Mouse (Mus musculus) cerebellum, adult 8-10 months (tissue): ENCODE measurements around the gene 2310022A10Rik.

Experiments used
- DNase-seq: peaks from one replicate; pipeline ENCODE4 v3.0.0; 2022

Gene 2310022A10Rik

DNA sequence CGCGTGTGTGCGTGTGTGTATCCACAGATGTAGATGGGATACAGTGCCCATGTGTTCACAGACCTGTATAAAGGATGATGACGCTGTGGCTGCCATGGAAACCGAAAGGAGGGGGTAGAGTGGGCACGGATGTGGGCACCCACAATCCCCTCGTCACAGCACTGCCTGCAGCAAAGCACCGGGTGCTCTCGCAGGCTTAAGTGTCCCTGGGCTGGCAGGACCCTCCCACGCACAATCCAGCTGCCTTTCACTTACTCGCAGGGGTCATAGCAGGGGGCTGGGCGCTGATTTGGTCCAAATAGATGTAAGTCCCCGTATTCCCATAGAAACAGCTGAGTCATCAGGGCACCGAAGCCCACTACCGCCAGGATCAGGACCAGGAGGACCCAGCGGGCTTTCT is 11.6 kb upstream of the 2310022A10Rik start:
- no peak for DNase-seq

DNA sequence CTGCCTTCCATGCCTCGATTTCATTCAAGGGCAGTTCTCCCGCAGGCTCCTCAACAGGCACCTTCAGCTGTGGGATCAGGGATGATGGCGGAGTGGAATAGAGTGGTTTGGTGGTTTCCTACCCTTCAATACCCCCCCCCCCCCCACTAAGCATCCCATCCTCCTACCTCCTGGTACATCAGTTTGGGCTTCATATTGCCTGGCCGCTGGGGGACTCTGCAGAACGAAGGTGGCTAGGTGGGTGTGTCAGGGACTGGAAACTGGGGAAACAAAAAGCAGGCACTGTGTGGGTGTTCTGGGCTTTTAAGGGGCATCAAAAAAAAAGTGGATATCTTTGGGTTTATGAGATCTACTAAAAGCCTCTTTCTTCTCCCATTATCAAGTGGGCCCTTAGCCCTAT is 11.1 kb upstream of the 2310022A10Rik start:
- DNase-seq: no peak

DNA sequence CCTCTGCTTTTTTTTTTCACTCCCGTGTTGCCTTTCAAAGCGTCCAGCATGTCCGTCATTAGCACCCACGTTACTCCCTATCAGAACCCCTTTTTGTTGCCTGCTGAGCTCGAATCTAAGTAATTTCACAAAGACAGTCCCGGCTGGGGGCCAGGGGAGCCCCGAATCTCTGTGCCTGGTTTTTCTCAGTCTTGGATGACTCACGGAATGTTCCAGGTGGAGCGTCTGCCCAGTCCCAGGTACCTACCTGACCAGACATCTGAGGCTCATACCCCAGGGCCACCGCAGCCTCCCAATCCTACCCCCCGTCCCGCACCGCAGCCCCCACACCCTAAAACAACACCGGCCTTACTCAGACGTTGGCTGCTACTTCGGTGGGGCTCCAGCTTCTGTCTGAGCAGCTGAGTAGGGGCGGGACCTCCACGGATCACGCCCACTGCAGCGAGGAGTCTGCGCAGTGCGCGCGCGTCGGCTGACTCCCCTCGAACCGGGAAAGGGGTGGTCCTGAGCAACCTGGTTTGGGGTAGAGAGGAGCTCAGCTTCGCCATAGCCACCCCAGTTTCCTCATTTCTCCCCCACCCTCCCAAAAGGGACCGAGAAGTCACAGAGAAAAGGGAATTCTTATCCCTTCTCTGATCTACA is 10.5 kb upstream of the 2310022A10Rik start:
- peak; percentile 81 for DNase-seq

DNA sequence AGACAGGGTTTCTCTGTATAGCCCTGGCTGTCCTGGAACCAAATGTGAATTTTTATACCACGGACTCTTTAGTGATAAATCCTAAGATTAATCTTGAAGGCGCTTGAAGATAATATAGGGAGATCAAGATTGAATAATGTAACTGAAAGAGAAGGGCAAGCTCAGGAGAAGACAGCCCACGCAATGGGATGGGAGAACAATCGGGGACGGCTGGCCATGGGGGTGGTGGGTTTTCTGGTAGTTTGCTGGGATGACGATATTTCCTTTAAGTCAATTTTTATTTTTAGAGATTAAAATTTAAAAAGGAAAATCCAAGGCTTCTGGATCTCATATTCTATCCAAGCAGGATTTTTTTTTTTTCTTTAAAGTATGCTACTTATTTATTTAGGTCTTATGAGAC is 10.0 kb upstream of the 2310022A10Rik start:
- DNase-seq: no peak

DNA sequence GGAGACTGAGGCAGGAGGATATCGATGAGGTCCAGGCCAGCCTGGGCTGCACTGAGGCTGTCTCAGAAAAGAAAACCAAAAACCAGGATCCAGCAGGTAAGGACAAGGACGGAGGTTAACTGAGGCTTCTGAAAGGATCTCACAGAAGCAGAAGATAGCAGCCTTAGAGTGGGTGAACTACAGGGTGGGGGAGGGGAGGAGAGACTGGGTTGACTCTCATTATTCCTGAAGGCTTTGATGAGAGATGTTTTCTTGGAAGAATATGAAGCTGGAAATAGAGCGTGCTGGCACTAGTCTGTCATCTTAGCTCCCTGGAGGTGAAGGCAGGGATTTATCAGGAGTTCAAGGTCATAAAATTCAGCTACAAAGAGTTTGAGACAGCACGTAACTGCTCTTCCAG is 9.2 kb upstream of the 2310022A10Rik start:
- no peak for DNase-seq

DNA sequence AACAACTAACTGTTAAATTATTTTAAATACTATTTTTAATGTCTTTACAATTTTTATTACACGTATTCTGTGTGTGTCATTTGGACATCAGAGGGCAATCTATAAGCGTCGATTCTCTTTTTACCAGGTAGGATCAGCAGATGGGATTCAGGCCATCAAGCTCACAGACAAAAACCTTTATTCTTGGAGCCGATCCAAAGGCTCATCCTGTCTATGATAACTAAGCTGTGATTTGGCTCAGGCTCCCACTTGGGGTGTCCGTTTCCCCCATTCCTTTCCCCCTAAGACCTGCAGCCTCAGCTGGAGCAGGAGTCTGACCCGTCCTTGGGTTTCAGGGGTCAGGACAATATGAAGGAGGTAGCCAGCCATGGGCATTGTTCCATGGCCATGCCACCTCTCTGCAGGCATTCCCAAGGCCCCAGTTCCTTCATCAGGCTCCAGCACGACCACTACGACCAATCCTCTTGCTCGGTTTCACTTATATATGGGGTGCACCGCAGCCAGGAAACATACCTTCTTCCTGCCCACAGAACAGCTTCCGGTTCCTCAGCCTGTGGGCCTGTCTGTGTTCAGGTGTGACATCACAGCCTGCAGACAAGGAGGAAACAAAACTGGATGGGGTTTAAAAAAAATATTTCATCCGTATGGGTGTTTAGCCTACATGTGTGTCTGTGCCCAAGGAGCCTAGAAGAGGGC is 8.2 kb upstream of the 2310022A10Rik start:
- DNase-seq: no peak

DNA sequence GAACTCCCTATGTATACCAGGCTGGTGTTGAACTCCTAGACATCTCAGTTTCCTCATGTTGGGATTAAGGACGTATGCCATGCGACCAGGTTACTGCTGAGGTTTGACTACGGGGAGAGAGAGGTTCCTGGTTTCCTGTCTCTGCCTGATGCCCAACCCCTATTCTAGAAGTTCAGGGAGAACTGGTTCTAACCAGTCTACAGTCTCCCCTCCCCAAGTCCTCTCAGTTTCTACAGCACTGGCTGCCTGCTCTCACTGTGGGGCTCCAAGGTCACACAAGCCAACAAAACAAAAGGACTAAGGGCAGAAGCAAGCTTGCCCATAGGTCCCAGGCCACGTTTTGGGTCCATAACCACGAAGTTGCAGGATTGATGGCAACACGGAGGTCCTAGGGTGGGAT is 3.4 kb upstream of the 2310022A10Rik start:
- DNase-seq: no peak

DNA sequence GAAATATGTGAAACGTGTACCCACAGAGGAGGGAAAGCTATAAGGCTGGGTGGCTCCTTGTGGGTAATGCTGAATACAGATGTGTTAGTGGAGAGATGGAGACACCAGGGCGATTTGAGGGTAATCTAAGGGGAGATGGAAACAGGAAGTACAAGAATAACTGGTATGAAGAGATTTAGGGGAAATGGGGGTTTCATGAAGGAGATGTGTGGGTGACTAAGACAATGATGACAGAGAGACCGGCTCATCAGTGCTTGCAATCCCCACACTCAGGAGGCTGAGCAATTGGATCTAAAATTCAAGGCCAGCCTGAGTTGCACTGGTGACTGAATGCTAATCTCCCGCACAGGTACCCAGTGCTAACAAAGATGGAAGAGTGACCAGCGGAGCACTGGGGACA is 963 bp upstream of the 2310022A10Rik start:
- DNase-seq: no peak

DNA sequence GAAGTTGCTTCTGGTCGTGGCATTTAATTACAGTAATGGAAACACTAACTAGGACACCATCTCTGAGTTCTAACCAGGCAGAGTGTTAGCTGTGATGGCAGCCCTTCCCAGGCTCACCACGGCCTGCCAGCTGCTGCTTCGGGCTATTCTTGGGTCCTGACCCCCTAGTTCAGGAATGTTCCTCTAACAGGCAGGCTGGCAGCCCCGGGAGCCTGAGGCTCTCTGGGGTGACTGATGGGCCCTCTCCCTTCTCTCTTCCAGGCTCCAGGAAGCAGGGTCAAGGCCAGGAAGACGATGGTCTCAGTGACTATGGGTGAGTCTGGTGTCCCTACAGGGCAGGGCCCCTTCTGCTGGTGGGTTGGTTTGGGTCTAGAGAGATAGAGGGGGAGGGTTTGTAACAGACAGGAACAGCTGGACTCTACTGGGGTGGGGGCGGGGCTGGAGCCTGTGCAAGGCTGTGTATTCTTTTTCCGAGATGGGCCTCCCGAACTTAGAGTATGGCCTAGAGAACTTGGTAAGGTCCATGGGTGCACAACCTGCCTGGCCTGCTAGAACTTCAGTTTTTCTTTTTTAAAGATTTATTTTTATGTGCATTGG is 7.4 kb downstream of the 2310022A10Rik start:
- no peak for DNase-seq

DNA sequence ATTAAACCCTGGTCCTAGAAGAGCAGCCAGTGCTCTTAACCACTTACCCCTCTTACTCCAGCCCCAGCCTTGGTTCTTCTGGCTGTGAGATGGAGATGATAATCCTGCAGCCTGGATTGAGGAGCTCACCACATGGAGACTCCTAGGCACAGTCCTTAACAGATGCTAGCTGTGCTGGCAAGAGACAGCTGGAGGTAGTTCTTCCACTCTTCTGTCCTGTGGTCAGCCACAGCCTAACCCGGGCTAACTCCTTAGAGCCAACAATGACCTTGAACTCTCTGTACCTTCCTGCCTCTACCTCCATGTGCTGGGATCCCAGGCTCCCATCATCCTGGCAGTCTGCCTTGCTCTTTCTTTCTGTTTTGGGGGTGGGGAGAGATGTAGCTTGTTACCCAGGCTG is 7.9 kb downstream of the 2310022A10Rik start:
- DNase-seq: no peak

DNA sequence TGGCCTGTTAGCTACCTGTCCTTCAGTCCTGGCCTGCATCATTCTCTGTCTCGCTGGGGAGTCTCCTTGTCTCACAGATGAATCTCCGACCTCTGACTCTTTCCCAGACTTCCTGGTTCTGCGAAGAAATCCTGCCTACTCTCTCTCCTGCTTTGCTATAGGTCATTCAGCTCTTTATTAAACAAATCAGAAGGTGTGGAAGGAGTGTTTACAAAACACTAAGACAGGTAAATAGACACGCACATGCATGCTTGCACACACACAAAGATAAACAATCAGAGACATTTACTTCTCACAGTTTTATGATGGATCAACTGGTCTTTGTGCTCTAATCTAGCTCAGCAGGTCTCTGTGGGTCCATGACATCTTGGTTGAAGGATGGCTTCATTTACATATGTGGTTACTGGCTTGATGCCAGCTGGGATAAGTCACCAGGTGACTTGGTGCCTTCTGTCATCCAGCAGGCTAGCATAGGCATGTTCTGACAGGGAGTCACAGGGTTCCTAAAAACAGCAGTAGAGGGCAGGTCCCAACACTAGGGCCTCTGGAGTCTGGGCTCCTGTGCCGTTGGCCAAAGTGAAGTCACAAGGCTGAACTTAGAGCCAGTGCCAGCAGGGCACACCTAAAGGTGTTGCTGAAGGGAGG is 16.7 kb downstream of the 2310022A10Rik start:
- no peak for DNase-seq

DNA sequence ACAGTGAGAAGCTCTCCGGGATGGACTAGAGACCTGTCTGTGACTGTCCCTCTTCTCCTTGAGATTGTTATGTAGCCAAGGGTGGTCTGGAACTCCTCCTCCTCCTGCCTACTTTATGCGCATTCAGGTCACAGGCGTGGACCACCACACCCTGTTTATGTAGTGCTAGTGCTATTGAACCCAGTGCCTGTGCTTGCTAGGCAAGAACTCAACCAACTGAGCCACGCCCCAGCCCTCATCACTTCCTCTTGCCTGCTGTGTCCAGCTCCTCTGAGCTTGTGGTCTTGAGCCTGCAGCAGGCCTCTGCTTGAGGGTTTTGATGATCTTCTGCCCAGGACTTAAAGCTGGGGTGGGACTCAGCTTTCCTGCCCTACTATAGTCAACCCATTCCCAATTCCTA is 19.1 kb downstream of the 2310022A10Rik start:
- no peak for DNase-seq

DNA sequence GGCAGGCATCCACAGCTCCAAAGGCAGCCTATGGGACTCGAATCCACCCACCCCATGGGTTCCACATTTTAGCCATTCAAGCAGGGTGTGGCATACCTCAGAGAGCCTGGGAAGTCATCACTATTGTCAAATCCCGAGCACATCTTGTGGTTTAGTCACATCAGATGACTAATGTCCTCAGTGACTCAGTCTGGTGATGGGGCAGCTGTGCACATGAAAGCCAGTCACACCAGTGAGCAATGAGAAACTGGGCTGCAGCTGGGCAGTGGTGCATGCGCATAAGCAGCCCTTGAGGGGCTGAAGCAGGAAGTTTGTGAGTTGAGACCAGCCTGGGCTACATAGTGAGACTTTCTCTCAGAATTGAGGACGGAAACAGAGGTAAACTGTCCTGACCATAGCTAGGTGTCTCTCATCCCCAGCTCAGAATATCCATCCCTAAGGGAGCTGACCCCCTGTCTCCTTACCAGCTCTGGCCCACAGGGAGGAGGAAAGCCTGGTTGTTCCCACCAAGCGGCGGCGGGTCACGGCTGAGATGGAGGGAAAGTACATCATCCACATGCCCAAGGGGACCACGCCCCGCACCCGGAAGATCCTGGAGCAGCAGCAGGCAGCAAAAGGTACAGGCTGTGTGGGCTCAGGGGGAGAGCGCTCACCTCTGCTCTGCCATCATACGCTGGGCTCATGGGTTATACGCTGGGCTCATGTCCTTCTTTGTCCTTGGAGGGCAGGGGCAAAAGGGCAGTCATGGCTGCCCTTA is 21.3 kb downstream of the 2310022A10Rik start:
- no peak for DNase-seq

DNA sequence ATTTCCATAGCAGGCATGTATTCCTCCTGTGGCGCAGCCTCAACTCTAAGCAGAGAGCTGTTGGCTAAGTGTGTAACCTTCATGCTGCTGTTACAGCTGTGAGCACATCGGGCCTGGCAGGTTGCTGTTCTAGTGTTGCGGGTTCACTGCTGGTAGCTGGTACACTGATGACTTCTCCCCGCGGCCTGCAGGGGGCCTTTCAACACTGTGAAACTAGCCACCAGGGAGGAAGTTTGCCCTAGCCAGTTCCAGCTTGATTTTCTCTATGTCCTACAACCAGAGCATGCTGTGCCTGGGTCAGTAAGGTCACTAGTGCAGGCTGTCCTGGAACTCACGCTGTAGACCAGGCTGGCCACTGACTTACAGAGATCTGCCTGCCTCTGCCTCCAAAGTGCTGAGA is 23.9 kb downstream of the 2310022A10Rik start:
- peak; percentile 58 for DNase-seq

DNA sequence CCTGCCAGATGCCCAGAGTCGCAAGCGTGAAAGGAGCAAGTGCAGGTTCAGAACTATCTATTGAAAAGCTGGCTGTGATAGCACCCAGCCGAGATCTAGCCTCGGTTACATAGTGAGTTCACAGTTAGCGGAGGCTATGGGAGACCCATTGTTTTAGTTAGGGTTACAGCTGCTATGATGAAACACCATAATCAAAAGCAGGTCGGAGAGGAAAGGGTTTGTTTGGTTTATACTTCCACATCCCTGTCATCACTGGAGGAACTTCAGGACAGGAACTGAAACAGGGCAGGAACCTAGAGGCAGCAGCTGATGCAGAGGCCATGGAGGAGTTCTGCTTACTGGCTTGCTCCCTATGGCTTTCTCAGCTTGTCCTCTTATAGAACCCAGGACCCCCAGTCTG is 24.6 kb downstream of the 2310022A10Rik start:
- DNase-seq: no peak

DNA sequence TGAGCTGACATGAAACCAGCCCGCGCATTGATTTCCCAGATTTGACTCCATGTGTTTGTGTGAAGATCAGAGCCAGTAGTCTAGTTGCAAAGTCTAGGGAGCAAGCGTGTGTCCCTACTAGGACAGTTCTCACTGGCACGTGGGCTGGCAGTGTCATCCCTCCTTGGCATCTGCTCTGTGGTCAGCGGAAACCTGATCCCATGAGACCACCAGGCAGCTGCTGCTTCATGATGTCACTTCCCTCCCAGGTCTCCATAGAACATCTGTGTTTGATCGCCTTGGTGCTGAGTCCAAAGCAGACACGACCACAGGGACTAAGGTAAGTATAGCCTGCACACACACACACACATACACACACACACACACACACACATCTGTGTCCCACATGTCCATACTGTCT is 25.4 kb downstream of the 2310022A10Rik start:
- DNase-seq: no peak

DNA sequence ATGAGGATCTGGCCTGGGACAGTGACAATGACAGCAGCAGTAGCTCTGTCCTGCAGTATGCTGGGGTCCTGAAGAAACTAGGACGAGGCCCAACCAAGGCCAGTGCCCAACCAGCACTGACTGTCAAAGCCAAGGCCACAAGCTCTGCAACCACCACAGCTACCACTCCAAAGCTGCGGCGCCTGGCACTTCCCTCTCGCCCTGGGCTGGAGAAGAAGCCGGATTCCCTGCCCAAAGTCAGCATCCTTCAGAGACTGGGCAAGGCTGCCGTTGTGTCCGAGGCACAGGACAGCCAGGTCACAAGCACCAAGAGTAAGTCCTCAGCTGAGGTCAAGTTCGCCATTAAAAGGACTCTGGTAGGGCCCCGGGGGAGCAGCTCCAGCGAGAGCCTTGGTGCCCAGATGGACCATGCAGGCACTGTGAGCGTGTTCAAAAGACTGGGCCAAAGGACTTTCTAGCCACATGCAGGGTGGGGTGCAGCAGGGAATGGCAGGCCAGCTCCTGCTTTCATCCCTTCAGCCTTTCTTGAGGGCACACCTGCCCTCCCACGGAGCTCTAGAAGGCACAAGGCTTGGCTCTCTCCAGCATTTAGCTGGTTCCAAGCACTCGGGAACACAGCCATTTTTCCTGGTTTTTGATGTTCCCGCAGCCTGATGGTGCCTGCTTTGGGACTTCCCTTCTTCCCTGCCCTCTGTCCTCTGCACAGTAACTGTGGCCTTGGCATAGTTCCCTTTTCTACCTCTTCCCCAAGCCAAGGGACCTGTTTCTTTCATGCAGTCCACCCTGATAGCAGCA is 27.5 kb downstream of the 2310022A10Rik start:
- DNase-seq: no peak

DNA sequence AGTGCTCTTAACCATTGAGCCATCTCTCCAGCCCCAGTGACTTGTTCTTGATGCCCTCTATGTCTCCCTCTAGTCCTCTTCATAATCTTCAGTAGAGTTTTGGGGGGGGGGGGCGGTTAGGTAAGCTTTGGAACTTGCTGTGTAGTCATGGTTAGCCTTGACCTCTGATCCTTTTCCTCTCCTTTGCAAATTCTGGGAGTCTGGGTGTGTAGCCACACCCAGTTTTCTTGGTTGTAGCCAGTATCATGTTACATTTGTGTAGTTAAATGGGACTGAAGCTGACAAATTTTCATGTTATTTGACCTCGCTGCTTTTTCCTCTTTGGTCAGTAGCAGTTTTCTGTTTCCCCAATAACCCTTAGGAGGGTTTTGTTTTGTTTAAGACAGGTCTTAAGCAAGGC is 33.8 kb downstream of the 2310022A10Rik start:
- DNase-seq: no peak

DNA sequence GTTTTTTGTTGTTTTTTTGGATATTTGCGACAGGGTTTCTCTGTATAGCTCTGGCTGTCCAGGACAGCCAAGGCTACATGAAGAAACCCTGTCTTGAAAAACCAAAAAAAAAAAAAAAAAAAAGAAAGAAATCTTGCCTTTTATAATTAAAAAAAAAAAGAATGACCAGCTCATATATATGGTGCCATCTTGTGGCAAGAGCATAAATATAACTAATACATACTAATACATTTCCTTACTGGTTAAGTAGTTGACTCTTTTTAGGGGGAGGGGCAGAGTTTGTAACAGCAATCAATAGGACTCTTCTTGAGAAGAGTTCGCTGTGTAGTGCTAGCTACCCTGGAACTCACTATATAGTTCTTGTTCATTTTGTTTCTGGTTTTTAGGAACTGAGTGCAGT is 34.7 kb downstream of the 2310022A10Rik start:
- no peak for DNase-seq

DNA sequence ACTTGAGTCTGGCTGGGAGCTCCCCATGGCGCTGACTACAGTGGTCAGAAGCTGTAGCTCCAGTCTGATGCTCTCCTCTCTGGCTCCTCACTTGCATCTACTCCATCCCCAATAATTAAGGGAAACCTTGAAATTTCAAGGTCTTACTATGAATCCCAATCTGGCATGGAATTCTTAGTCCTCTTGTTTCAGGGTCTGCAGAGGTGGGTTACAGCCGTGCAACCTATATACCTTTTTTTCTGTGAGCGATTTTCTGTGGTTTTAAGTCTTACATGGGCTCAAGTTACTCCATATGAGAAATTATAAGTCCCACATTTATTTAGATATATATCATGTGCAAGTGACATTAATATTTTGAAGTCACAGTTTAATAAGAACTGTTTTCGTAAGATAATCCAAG is 37.1 kb downstream of the 2310022A10Rik start:
- no peak for DNase-seq

DNA sequence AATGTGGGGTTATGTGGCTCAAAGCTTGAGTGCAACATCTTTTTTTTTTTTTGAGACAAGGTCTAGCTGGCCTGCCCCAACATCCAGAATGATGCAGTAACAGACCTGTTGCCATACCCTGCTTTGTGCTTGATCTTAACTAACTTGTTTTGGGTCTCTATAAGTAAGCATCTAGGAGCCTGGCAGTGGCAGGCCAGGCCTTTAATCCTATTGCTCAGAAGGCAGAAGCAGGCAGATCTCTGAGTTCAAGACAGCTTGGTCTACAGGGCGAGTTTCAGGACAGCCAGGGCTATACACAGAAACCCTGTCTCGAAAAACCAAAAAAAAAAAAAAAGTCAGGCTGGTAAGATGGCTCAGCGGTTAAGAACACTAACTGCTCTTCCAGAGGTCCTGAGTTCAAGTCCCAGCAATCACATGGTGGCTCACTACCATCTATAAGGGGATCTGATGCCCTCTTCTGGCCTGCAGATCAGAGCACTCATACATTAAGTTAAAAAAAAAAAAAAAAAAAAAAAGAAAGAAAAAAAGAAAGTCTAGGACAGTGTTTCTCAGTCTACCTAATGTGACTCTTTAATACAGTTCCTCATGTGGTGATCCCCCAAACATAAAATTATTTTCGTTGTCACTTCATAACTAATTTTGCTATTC is 37.7 kb downstream of the 2310022A10Rik start:
- peak; percentile 28 for DNase-seq
